Mouse (Mus musculus) lung, postnatal 0 days (tissue): ENCODE measurements around the gene Parp6.

Source experiments
- CTCF ChIP-seq: IDR thresholded peaks from 2 replicates; pipeline ENCODE4 v1.5.1; 2016; ENCODE audit warnings: antibody characterized with exemption, mild to moderate bottlenecking
- EP300 ChIP-seq: IDR thresholded peaks from 2 replicates; pipeline ENCODE4 v1.6.1; 2016; ENCODE audit warnings: antibody characterized with exemption, mild to moderate bottlenecking, control low read depth

DNA sequence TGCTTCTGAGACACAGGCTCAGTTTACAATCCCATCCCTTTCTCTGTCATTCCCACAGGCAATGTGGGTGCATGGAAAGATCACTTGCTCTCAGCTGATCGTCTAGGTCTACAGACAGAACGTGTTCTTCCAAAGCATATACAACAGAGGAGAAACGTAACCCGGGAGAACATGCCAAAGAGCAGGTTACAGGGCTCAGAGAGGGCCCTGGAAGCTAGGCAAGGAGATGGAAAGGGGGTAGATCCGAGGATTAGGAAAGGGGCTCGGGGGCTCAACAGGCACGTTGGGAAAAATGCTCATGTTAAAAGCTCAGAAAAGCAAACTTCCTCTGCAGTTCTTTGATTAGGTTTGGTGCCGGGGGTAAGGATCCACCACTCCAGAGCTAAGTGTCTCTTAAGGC is 15.4 kb upstream of the Parp6 start:
- no peak for TF ChIP-seq EP300
- TF ChIP-seq CTCF, result no peak
